Mouse (Mus musculus) lung, postnatal 0 days (tissue): ENCODE measurements at regions not wholly inside any gene's neighbourhood (a gene's known extent, or its start where the extent isn't known, plus 50 kb on each side); places are given as distances from the start of the nearest gene placed in this dataset.

ENCODE experiments used
- CTCF ChIP-seq: IDR thresholded peaks from 2 replicates; pipeline ENCODE4 v1.5.1; 2016; ENCODE audit warnings: antibody characterized with exemption, mild to moderate bottlenecking
- EP300 ChIP-seq: IDR thresholded peaks from 2 replicates; pipeline ENCODE4 v1.6.1; 2016; ENCODE audit warnings: antibody characterized with exemption, mild to moderate bottlenecking, control low read depth

GRCm38 (mm10) chr7:77933366-77933765 lies 804.4 kb downstream of the Ntrk3 start:
- TF ChIP-seq EP300 (no peak), CTCF (no peak)
